15 mouse cellular contexts compared by ENCODE assay signal in genomic region chr5:98787735-98788134, GRCm38 (mm10).
"Had no signal": no experiment of that assay in that cellular context is flagged by ENCODE, and none has a peak within 500 bp of the region (broad histone marks: within the 10 kb centered on the region; RNA-seq: fewer than 3 reads in every experiment).

No protein-coding gene starts in this region.

- H3K27ac ChIP-seq: layer of hippocampus, adult 2 months; liver, embryonic 13.5 days; macrophage; midbrain, embryonic 12.5 days had no signal

- H3K27me3 ChIP-seq: liver, embryonic 13.5 days; midbrain, embryonic 12.5 days had no signal

- H3K9me3 ChIP-seq: liver, embryonic 13.5 days; midbrain, embryonic 12.5 days had no signal

- H3K4me1 ChIP-seq: liver, embryonic 13.5 days; midbrain, embryonic 12.5 days had no signal

- H3K4me3 ChIP-seq: layer of hippocampus, adult 2 months; liver, embryonic 13.5 days; midbrain, embryonic 12.5 days had no signal

- H3K9ac ChIP-seq: liver, embryonic 13.5 days; liver, postnatal 0 days; midbrain, embryonic 12.5 days had no signal

- H3K36me3 ChIP-seq: liver, embryonic 13.5 days; midbrain, embryonic 12.5 days had no signal

- DNase-seq: kidney, adult 18-20 months; kidney, postnatal 10 days; kidney, postnatal 4 days; left cerebral cortex, postnatal 4 days; liver; liver, embryonic 13.5 days; liver, postnatal 0 days; right cerebral cortex, postnatal 4 days; spleen, adult 18-20 months; thymus, adult 18-20 months; thymus, postnatal 14 days had no signal

- ATAC-seq: liver, postnatal 0 days; midbrain, embryonic 16.5 days had no signal

- H3K4me2 ChIP-seq: liver, embryonic 13.5 days; midbrain, embryonic 12.5 days had no signal
